Mouse (Mus musculus) urinary bladder, postnatal 4 days (tissue): Measurements from ENCODE around the gene Taar8c.

Source experiments
- DNase-seq, 2 experiments: peaks; one replicate each; pipeline ENCODE4 v3.0.0; 2021 to 2022; ENCODE audit warnings: low spot score in 2 of 2

Gene Taar8c

DNA sequence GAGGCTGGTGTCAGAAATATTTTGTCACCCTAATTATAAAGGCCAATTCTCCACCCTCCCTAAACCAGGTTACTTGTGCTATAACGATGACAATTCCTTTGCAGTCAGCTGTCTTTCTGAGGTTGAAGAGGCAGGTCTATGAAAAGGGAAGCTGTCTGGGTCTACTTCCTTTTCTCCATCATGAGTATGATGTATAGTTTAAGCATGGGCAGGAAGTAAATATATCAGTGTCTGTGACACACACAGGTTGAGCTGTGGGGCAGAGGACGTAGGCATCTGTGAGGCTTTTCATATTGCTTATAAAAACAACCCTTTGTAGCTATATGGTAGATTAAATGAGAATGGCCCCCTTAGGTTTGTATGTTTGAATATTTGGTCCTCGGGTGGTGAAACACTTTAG lies 42.7 kb downstream of the Taar8c start:
- no peak for DNase-seq

DNA sequence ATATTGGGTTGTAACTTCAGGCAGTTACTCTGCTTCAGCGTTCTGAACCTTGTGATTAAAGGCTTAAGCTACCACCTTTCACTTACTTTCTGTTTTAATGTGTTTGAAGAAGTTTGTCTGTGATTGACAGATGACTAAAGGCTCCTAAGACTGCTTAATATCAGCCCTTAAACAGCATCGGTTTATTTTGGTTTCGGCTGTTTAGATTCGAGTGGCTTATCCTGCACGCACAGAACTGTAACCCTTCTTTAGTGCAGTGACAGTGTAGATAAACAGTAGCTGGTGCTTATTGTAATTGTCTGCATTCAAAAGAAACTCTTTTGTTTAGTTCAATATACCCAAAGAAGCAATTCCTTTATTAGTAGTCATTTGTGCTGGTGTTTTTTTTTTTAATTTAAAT lies 49.7 kb downstream of the Taar8c start:
- DNase-seq, result no peak
